In the genomic region with DNA sequence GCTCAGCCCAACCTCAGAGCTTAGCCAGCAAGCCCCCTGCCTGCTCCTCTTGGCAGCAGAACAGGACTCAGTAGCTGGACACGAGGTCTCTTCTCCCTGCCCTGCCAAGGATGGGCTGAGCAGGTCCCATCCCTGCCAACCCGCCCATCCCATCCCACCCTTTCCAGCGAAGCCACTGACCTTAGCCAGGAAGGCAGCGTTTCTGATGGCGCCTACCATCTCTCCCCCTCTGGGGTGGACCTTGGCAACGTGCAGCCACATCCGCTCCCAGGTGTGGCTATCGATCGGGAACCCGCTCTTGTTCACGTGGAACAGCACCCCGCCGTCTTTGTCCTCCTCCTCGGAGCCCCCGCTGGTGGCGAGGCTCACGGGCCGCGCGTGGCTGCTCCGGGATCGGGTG, we compare ENCODE assay signal across 8 mouse cellular contexts. TPM values are rescaled to one million over a fixed set of nuclear protein-coding genes. Genes with fewer than 3 reads are reported as not detected.
DNase-seq lines count a peak whose midpoint lies in the region; ATAC-seq and TF ChIP-seq lines count a peak whose summit lies in the region.

No protein-coding gene starts in this region.

- ATAC-seq in kidney, embryonic 16.5 days (ENCODE audit: low FRiP score, low TSS enrichment): no peak
- ATAC-seq in hindbrain, embryonic 12.5 days (ENCODE audit: low FRiP score): peak; percentile 7; the same call in 1 of the 2 replicates
- ATAC-seq in midbrain, embryonic 15.5 days (replicated peaks): peak; percentile 22

- H3K9me3 ChIP-seq in kidney, embryonic 16.5 days (ENCODE audit: low read length): no peaks in the 10 kb centered on the region
- H3K9me3 ChIP-seq in hindbrain, embryonic 12.5 days (replicated peaks): no peaks in the 10 kb centered on the region
- no peaks in the 10 kb centered on the region for H3K9me3 ChIP-seq in midbrain, embryonic 15.5 days

- peak overlapping the region; percentile 71 for H3K4me3 ChIP-seq in kidney, embryonic 16.5 days (ENCODE audit: low read length)
- H3K4me3 ChIP-seq in hindbrain, embryonic 12.5 days: peak overlapping the region; percentile 70
- H3K4me3 ChIP-seq in midbrain, embryonic 15.5 days: peak overlapping the region; percentile 94

- H3K9ac ChIP-seq in kidney, embryonic 16.5 days (replicated peaks; ENCODE audit: low read length): peak overlapping the region; percentile 82
- peak overlapping the region; percentile 96 for H3K9ac ChIP-seq in hindbrain, embryonic 12.5 days
- peak overlapping the region; percentile 98 for H3K9ac ChIP-seq in midbrain, embryonic 15.5 days

- no peak for TF ChIP-seq CTCF in brain, embryonic 14.5 days (IDR thresholded peaks at IDR 0.05; ENCODE audit: borderline replicate concordance, extremely low read depth, insufficient read depth, insufficient read length)

- DNase-seq in kidney, postnatal 36 days: no peak
- peak; percentile 72 for DNase-seq in brain, embryonic 14.5 days (ENCODE audit: low read depth)
- DNase-seq in adrenal gland, postnatal 25 days: no peak
- DNase-seq in left cerebral cortex, adult 11 months (ENCODE audit: low spot score): no peak
- no peak for DNase-seq in left cerebral cortex, postnatal 25 days (ENCODE audit: low spot score in 2 of 2)

- H3K4me2 ChIP-seq in kidney, embryonic 16.5 days (replicated peaks; ENCODE audit: low read depth, low read length): peak overlapping the region; percentile 99
- peak overlapping the region; percentile 84 for H3K4me2 ChIP-seq in hindbrain, embryonic 12.5 days (replicated peaks)
- peak overlapping the region; percentile 87 for H3K4me2 ChIP-seq in midbrain, embryonic 15.5 days

- WGBS in kidney, embryonic 16.5 days: under 1% methylated on average over 22 of the region's 22 CpGs
- 1% methylated on average over 22 of the region's 22 CpGs for WGBS in hindbrain, embryonic 12.5 days
- 1% methylated on average over 22 of the region's 22 CpGs for WGBS in midbrain, embryonic 15.5 days

- no peak overlapping the region for H3K27ac ChIP-seq in kidney, embryonic 16.5 days (ENCODE audit: low read length)
- H3K27ac ChIP-seq in hindbrain, embryonic 12.5 days: peak overlapping the region; percentile 97
- H3K27ac ChIP-seq in midbrain, embryonic 15.5 days: peak overlapping the region; percentile 98

- H3K27me3 ChIP-seq in kidney, embryonic 16.5 days (ENCODE audit: insufficient read depth, low read length): no peaks in the 10 kb centered on the region
- no peaks in the 10 kb centered on the region for H3K27me3 ChIP-seq in hindbrain, embryonic 12.5 days
- H3K27me3 ChIP-seq in midbrain, embryonic 15.5 days (replicated peaks): no peaks in the 10 kb centered on the region

- no peak for TF ChIP-seq POLR2A in brain, embryonic 14.5 days (IDR thresholded peaks at IDR 0.05; ENCODE audit: borderline replicate concordance, extremely low read depth, insufficient read depth, insufficient read length, poor library complexity, severe bottlenecking)

- intact Hi-C loops in left cerebral cortex, postnatal 25 days (cut with DNase I): no loop called here

- H3K36me3 ChIP-seq in kidney, embryonic 16.5 days (ENCODE audit: insufficient read depth, low read length): peaks cover 9% of the 10 kb centered on the region
- peaks cover 22% of the 10 kb centered on the region for H3K36me3 ChIP-seq in hindbrain, embryonic 12.5 days
- peaks cover 3% of the 10 kb centered on the region; the same call in 1 of the 2 replicates for H3K36me3 ChIP-seq in midbrain, embryonic 15.5 days (replicated peaks)

- H3K4me1 ChIP-seq in kidney, embryonic 16.5 days (ENCODE audit: insufficient read depth, low read length): peaks cover 28% of the 10 kb centered on the region
- H3K4me1 ChIP-seq in hindbrain, embryonic 12.5 days: peaks cover 32% of the 10 kb centered on the region
- H3K4me1 ChIP-seq in midbrain, embryonic 15.5 days: peaks cover 37% of the 10 kb centered on the region

RNA-seq across cellular contexts. Expression of gene Vash2, which starts 1.1 kb away (rescaled TPM):
- 27.0 and 29.3 TPM in 2 replicates for polyA plus RNA-seq in kidney, embryonic 16.5 days (2015; fragmentation: Nextera tagmentation; extraction: Ambion mirVana)
- 48.1 and 66.0 TPM in 2 replicates for polyA plus RNA-seq in brain, embryonic 14.5 days (2012; rRNA removed)
- 81.0 and 94.6 TPM in 2 replicates for polyA plus RNA-seq in hindbrain, embryonic 12.5 days (2016; fragmentation: Nextera tagmentation; extraction: Ambion mirVana)
- 78.1 and 85.0 TPM in 2 replicates for polyA plus RNA-seq in midbrain, embryonic 15.5 days (2015; fragmentation: Nextera tagmentation; extraction: Ambion mirVana)
- 0.48 and 0.49 TPM in 2 replicates for total RNA-seq in adrenal gland, postnatal 25 days (2021)
- total RNA-seq in left cerebral cortex, postnatal 25 days (2021): 1 to 10 TPM; 1.8 to 1.9 TPM

RNA-seq across cellular contexts. Expression of gene Flvcr1, which starts 48.0 kb away (rescaled TPM):
- 6.0 and 6.2 TPM in 2 replicates for polyA plus RNA-seq in kidney, embryonic 16.5 days (2015; fragmentation: Nextera tagmentation; extraction: Ambion mirVana)
- polyA plus RNA-seq in brain, embryonic 14.5 days (2012; rRNA removed): 24.6 and 25.0 TPM in 2 replicates
- 9.1 and 9.6 TPM in 2 replicates for polyA plus RNA-seq in hindbrain, embryonic 12.5 days (2016; fragmentation: Nextera tagmentation; extraction: Ambion mirVana)
- polyA plus RNA-seq in midbrain, embryonic 15.5 days (2015; fragmentation: Nextera tagmentation; extraction: Ambion mirVana): 8.6 and 8.7 TPM in 2 replicates
- 14.7 and 15.0 TPM in 2 replicates for total RNA-seq in adrenal gland, postnatal 25 days (2021)
- total RNA-seq in left cerebral cortex, postnatal 25 days (2021): 10 to 100 TPM; 13.0 to 15.3 TPM

RNA-seq across cellular contexts. Expression of gene Angel2, which starts 53.1 kb away (rescaled TPM):
- 44.8 and 44.9 TPM in 2 replicates for polyA plus RNA-seq in kidney, embryonic 16.5 days (2015; fragmentation: Nextera tagmentation; extraction: Ambion mirVana)
- 51.8 and 63.2 TPM in 2 replicates for polyA plus RNA-seq in brain, embryonic 14.5 days (2012; rRNA removed)
- polyA plus RNA-seq in hindbrain, embryonic 12.5 days (2016; fragmentation: Nextera tagmentation; extraction: Ambion mirVana): 63.1 and 64.4 TPM in 2 replicates
- 51.5 and 53.2 TPM in 2 replicates for polyA plus RNA-seq in midbrain, embryonic 15.5 days (2015; fragmentation: Nextera tagmentation; extraction: Ambion mirVana)
- total RNA-seq in adrenal gland, postnatal 25 days (2021): 44.3 and 56.8 TPM in 2 replicates
- 10 to 100 TPM; 59.7 to 63.6 TPM for total RNA-seq in left cerebral cortex, postnatal 25 days (2021)

RNA-seq across cellular contexts. Expression of gene Spata45, which starts 58.4 kb away (rescaled TPM):
- polyA plus RNA-seq in kidney, embryonic 16.5 days (2015; fragmentation: Nextera tagmentation; extraction: Ambion mirVana): not detected in 2 replicates
- not detected in 2 replicates for polyA plus RNA-seq in brain, embryonic 14.5 days (2012; rRNA removed)
- polyA plus RNA-seq in hindbrain, embryonic 12.5 days (2016; fragmentation: Nextera tagmentation; extraction: Ambion mirVana): not detected in 2 replicates
- not detected in 2 replicates for polyA plus RNA-seq in midbrain, embryonic 15.5 days (2015; fragmentation: Nextera tagmentation; extraction: Ambion mirVana)
- not detected in 2 replicates for total RNA-seq in adrenal gland, postnatal 25 days (2021)
- total RNA-seq in left cerebral cortex, postnatal 25 days (2021): not detected
